Mouse (Mus musculus): ENCODE measurements around the gene Scn5a. TPM values are rescaled to one million over a fixed set of nuclear protein-coding genes. Genes with fewer than 3 reads are reported as not detected.

Scn5a gene
- polyA plus RNA-seq, 1 experiment = 9.8 TPM

DNA sequence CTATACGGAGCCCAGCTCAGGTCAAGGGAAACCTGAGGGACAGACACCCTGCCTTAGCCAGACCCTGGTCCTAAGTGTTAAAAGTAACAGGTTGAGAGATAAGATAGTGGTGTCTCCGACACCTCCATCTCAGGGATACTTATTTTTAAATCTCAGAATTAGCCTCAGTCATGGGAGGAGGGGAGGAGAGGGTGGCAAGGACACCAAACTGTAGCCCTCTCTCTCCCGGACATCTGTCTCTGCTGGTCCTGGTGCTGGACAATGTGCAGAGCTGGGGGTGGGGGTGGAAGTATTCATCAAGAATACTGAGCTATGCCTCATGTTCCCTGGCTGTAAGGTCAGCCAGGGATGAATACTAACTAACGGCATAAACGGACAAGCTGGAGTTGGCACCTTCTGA is 62.0 kb downstream of the Scn5a start:
- no peak overlapping the region for H3K4me3 ChIP-seq (replicated peaks; ENCODE audit: extremely low read depth, low read depth, low read length)
- WGBS = 63% methylated on average over 5 of the region's 5 CpGs
- no peak for TF ChIP-seq CTCF (IDR thresholded peaks at IDR 0.05; ENCODE audit: insufficient read depth, low read length)
- no peak for TF ChIP-seq POLR2A (IDR thresholded peaks at IDR 0.05; ENCODE audit: borderline replicate concordance, extremely low read depth, low read depth, low read length)
- DNase-seq = no peak
- no peaks in the 10 kb centered on the region for H3K4me1 ChIP-seq (ENCODE audit: control insufficient read depth, insufficient read depth, low read length)

DNA sequence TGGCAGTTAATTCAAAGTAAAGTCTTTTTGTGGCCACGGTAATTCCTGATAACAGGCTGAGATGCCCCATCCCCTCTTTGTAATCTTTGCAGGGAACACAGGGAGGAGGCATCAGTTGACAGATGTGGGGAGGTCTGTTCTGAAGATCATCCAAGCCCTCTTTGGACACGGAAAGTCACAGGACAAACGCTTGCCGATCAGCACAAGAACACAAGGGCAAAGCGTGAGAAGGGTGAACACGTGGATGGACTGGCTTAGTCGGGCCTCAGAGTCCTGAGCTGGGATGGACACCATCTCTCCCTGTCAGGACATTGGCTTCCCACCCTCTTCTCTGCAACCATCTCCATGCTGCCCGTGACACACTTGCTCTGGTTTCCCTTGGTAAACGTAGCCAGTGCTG is 63.4 kb downstream of the Scn5a start:
- Histone ChIP-seq H3K4me3 (replicated peaks; ENCODE audit: extremely low read depth, low read depth, low read length) (no peak overlapping the region), H3K4me1 (ENCODE audit: control insufficient read depth, insufficient read depth, low read length) (no peaks in the 10 kb centered on the region)
- WGBS = 90% methylated on average over 9 of the region's 9 CpGs
- no peak for TF ChIP-seq CTCF (IDR thresholded peaks at IDR 0.05; ENCODE audit: insufficient read depth, low read length)
- TF ChIP-seq POLR2A (IDR thresholded peaks at IDR 0.05; ENCODE audit: borderline replicate concordance, extremely low read depth, low read depth, low read length) = no peak
- DNase-seq = no peak

DNA sequence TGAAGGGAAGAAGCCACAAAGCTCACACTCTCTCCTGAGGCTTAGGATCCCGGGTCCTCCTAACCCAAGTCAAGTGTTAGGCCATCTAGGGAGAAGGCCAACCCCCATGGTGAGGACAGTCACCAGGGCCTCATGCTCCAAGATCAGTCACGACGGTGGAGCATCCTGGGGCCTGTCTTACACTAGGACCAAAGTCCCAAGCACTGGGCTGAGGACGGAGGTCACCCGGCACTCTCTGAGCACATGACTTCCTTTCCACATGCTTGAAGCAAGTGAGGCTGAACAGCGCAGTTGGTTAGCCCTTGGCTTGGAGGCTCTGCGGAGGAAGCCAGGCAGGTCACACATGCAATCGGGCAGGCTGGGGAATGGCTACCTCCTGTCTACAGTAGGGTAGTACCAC is 63.8 kb downstream of the Scn5a start:
- WGBS = 74% methylated on average over 8 of the region's 8 CpGs

DNA sequence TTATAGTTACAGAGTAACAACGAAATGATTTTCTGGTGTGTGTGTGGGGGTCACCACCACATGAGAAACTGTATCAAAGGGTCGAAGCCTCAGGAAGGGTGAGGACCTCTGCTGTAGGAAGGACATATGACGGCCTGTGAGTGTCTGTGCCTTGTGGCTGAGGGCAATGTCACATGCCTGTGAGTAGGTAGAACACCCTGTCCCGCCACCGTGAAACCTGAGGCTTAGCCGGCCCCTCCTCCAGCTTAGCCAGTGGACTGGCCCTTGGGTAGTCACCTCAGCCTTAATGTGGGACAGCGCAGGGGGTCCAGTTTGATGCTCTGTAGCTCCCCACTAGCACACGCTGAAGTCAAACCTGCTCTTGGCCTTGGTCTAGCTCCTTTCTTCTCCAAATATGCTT is 65.0 kb downstream of the Scn5a start:
- TF ChIP-seq POLR2A (IDR thresholded peaks at IDR 0.05; ENCODE audit: borderline replicate concordance, extremely low read depth, low read depth, low read length) (no peak), CTCF (IDR thresholded peaks at IDR 0.05; ENCODE audit: insufficient read depth, low read length) (no peak)
- WGBS = 87% methylated on average over 8 of the region's 8 CpGs
- Histone ChIP-seq H3K4me1 (ENCODE audit: control insufficient read depth, insufficient read depth, low read length) (no peaks in the 10 kb centered on the region), H3K4me3 (replicated peaks; ENCODE audit: extremely low read depth, low read depth, low read length) (no peak overlapping the region)
- DNase-seq = no peak

More for the DNA sequence above, 63.8 kb downstream of the Scn5a start:
- no peak for TF ChIP-seq CTCF (IDR thresholded peaks at IDR 0.05; ENCODE audit: insufficient read depth, low read length)
- TF ChIP-seq POLR2A (IDR thresholded peaks at IDR 0.05; ENCODE audit: borderline replicate concordance, extremely low read depth, low read depth, low read length) = no peak
- H3K4me1 ChIP-seq (ENCODE audit: control insufficient read depth, insufficient read depth, low read length) = no peaks in the 10 kb centered on the region
- DNase-seq = no peak
- H3K4me3 ChIP-seq (replicated peaks; ENCODE audit: extremely low read depth, low read depth, low read length) = no peak overlapping the region

DNA sequence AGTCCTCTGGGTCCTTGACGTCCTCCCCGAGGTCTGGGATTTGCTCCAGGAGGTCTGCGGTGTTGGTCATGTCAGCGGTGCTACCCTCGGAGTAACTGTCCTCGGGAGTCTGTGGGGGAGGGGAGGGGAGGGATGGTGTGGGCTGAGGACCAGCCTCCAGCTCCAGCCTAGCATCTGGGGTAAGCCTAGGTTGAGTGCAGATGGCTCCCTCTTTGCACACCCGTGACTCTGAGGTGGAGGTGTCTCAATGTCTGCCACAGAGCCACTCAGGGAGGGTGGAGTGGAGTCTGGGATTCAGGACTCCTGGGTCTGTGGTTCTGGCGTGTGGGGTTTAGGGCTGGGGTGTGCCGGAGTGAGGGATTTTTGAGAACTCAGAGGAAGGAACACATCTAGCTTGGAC is 65.8 kb downstream of the Scn5a start:
- no peak overlapping the region for H3K4me3 ChIP-seq (replicated peaks; ENCODE audit: extremely low read depth, low read depth, low read length)
- no peak for DNase-seq
- TF ChIP-seq POLR2A (IDR thresholded peaks at IDR 0.05; ENCODE audit: borderline replicate concordance, extremely low read depth, low read depth, low read length) (no peak), CTCF (IDR thresholded peaks at IDR 0.05; ENCODE audit: insufficient read depth, low read length) (no peak)
- 88% methylated on average over 9 of the region's 9 CpGs for WGBS
- H3K4me1 ChIP-seq (ENCODE audit: control insufficient read depth, insufficient read depth, low read length) = no peaks in the 10 kb centered on the region

DNA sequence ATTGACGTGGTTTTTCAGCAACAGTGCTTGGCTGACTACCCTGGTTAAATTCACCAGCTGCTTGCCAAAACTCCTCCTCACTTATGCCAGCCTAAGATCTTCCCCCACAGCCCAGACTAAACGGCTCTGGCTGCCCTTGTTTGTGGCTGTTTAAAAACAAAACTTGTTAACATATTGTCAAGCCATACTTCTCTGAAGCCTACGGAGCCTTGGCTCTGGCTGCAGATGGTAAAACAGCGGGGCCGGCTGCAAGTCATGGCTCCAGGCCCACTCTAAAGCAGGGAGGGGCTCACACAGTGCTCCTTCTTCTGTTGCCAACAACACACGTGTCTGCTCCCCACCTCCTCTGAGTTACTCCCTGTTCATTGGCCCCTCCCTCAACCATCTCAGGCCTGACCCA is 67.9 kb downstream of the Scn5a start:
- 59% methylated on average over 6 of the region's 6 CpGs for WGBS
- TF ChIP-seq POLR2A (IDR thresholded peaks at IDR 0.05; ENCODE audit: borderline replicate concordance, extremely low read depth, low read depth, low read length) (no peak), CTCF (IDR thresholded peaks at IDR 0.05; ENCODE audit: insufficient read depth, low read length) (no peak)
- no peak for DNase-seq
- Histone ChIP-seq H3K4me3 (replicated peaks; ENCODE audit: extremely low read depth, low read depth, low read length) (no peak overlapping the region), H3K4me1 (ENCODE audit: control insufficient read depth, insufficient read depth, low read length) (no peaks in the 10 kb centered on the region)

DNA sequence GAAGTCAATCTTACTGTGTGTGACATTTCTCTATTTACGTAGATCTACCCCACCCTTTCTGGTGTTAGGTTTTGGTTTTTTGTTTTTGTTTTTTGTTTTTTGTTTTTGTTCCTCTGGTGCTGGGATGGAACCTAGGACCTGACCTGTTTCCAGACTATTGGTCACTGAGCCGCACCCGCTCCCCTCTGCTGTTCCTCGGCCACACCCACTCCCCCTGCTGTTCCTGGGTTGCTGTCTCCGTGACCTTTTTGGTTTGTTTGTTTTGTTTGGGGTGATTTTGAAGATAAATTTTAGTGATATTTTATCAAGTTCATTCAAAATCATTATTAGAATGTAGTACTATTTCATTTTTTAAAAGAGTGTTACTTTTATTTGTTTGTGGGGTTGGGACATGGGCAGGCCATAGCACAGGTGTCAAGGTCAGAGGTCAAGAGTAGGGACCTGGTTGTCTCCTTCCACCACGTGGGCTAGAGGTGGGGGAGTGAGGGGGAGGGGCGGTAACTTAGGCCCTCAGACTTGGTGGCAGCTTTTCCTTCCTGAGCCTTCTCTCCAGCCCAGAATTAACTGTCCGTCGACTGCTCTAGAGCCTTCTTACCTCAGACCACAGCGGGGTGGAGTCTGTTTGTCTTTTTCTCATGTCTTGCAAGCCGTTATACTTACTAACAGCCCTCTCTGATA is 73.7 kb downstream of the Scn5a start:
- no peak for DNase-seq

DNA sequence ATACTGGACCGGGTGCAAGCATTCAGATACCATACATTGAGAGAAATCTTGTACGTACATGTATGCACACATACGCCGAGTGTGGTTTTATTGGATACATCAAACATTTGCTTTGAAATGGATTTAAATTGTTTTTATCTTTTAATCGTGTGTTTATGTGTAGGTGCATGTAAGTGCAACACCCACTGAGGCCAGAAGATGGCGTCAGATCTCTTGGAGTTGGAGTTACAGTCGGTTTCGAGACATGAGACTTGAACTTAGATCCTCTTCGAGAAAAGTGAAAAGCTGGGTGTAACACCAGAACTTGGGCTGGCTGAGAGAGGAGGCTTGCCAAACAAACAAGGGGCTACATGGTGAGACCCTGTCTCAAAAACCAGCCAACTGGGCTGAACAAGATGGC is 75.2 kb downstream of the Scn5a start:
- 92% methylated on average over 9 of the region's 9 CpGs for WGBS
- TF ChIP-seq POLR2A (IDR thresholded peaks at IDR 0.05; ENCODE audit: borderline replicate concordance, extremely low read depth, low read depth, low read length) = no peak
- no peak for TF ChIP-seq CTCF (IDR thresholded peaks at IDR 0.05; ENCODE audit: insufficient read depth, low read length)
- DNase-seq = no peak
- Histone ChIP-seq H3K4me1 (ENCODE audit: control insufficient read depth, insufficient read depth, low read length) (no peaks in the 10 kb centered on the region), H3K4me3 (replicated peaks; ENCODE audit: extremely low read depth, low read depth, low read length) (no peak overlapping the region)

More for the DNA sequence above, 73.7 kb downstream of the Scn5a start:
- no peak for TF ChIP-seq CTCF (IDR thresholded peaks at IDR 0.05; ENCODE audit: insufficient read depth, low read length)
- TF ChIP-seq POLR2A (IDR thresholded peaks at IDR 0.05; ENCODE audit: borderline replicate concordance, extremely low read depth, low read depth, low read length) = no peak
- no peaks in the 10 kb centered on the region for H3K4me1 ChIP-seq (ENCODE audit: control insufficient read depth, insufficient read depth, low read length)
- WGBS = 60% methylated on average over 11 of the region's 11 CpGs
- no peak overlapping the region for H3K4me3 ChIP-seq (replicated peaks; ENCODE audit: extremely low read depth, low read depth, low read length)

DNA sequence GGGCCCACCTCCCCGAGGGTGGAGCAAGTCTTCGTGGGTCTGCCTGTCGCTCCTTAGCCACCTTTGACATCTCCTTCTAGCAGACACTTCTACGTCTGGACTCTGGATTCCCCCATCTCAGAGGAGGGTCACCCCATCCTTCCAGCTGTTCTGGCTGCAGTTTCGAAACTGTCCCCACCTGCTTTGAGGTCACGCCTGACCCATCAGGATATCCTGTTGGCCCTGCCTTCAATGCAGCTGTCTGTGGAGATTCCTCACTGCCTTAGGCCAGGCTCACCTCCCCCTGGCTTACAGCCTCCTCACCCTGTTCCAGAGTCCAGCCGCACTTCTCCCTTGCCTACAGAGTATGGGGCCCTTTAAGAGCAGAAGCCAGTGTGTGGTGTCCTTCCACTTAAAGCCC is 79.9 kb downstream of the Scn5a start:
- TF ChIP-seq CTCF (IDR thresholded peaks at IDR 0.05; ENCODE audit: insufficient read depth, low read length) (no peak), POLR2A (IDR thresholded peaks at IDR 0.05; ENCODE audit: borderline replicate concordance, extremely low read depth, low read depth, low read length) (no peak)
- no peak for DNase-seq
- Histone ChIP-seq H3K4me1 (ENCODE audit: control insufficient read depth, insufficient read depth, low read length) (no peaks in the 10 kb centered on the region), H3K4me3 (replicated peaks; ENCODE audit: extremely low read depth, low read depth, low read length) (no peak overlapping the region)
- 55% methylated on average over 7 of the region's 7 CpGs for WGBS

DNA sequence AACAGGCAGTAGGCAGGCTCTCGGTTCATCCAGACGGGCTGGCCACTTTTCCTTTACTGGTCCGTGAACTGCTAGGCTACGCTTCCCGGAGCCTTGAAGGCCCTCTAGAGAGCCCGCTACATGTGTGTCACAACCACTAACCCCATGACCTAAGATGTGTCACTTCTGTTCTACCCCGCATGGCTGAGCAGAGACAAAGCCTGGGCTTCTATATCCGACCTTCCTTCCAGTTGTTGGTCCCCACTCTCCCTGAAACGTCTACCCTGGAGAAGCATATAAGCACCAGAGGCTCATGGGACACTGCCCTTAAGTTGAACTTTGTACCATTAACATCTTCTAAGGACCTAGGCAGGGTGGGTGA is 80.6 kb downstream of the Scn5a start:
- no peak for DNase-seq
- 87% methylated on average over 9 of the region's 9 CpGs for WGBS
- TF ChIP-seq CTCF (IDR thresholded peaks at IDR 0.05; ENCODE audit: insufficient read depth, low read length) (no peak), POLR2A (IDR thresholded peaks at IDR 0.05; ENCODE audit: borderline replicate concordance, extremely low read depth, low read depth, low read length) (no peak)
- no peaks in the 10 kb centered on the region for H3K4me1 ChIP-seq (ENCODE audit: control insufficient read depth, insufficient read depth, low read length)
- no peak overlapping the region for H3K4me3 ChIP-seq (replicated peaks; ENCODE audit: extremely low read depth, low read depth, low read length)
